Mouse (Mus musculus) lung, postnatal 25 days (tissue): Measurements from ENCODE around the gene Gm29427.
"Not testable (repeated sequence)": the region's sequence is repeated elsewhere in the genome, so short reads cannot be mapped to it uniquely, and the experiment has no call there.

Source experiments
- DNase-seq: peaks from one replicate; pipeline ENCODE4 v3.0.0; 2022; ENCODE audit warnings: low spot score

The Gm29427 gene

DNA sequence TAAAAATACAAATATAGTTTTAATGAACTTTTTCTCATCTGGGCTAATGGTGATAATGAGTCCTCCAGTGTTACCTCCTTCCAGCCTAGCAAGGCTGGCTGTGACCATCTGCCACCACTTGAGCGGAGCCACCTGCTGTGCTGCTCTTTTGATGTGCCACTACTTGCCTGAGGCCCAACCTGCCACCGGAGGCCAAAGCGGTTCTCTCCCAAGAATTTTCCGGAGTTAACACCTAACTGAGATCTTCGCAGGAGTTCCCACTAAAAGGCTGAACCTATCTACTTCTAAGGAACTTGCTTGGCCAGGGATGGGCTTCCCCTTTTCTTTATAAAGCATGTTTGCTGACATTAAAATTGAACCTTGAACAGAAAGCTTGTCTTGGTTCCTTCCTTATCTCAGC is 56.0 kb downstream of the Gm29427 start:
- DNase-seq: not testable (repeated sequence)

DNA sequence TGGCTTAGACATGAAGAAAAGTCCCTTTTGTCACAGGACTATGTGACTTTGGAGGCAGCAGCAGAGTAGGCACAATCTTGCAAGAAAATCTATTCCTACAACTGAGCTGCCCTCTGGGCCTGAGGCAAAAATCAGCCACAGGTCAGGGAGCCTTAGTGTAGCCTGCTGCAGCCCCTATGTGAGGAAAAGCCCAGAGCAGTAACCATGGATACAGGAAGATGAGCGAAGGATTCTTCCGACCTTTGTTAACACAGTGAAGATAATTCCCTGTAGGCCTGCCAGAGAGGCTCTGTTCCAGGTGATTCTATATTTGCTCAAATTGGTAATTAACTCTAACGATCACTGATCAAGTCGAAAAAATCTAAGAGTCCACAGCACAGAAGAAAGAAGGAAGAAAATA is 71.5 kb downstream of the Gm29427 start:
- DNase-seq: no peak

DNA sequence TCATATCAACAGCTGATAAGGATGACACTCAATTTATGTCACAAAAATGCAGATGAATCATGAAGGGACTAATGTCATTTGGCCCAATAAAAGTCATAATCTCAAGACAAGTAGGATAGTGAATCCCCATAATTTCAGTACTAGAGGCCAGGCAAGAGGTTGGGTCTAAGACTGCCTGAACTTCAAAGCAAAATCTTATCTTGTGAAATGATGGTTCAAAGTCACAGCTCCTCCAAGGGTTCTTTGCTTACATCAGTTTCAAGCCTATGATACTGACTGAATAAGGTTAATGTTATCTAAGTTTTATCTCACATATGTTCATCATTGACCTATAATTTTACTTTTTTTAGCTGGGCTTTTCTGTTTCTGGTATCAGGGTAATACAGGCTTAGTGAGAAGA is 74.6 kb downstream of the Gm29427 start:
- no peak for DNase-seq

DNA sequence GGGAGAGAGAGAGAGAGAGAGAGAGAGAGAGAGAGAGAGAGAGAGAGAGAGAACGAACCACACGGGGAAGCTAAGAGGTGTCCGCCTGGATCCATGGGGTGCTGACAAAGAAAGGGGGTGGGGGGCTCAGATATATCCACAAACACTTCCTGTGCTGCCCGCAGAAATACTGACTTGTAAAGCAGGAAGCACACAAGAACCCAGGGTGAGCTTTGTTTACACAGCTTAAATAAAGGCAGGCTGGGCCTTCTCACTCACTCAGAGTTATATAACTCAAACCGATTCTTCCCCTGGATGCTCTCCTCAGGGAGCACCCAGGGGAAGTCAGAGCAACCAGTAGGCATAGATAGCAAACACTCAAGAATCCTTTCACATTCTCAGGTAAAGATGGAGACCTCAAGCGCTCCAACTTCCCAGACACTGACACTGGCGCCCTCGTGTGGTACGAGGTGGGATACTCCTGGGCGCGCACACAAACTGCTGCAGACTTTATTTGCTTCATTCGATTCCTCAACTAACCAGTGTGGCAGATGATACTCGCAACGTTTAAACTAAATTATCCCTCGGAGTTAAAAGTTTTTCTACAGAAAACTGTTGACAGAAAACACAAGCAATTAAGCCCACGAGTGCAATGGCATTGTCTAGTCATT is 81.7 kb downstream of the Gm29427 start:
- peak; percentile 76 for DNase-seq

DNA sequence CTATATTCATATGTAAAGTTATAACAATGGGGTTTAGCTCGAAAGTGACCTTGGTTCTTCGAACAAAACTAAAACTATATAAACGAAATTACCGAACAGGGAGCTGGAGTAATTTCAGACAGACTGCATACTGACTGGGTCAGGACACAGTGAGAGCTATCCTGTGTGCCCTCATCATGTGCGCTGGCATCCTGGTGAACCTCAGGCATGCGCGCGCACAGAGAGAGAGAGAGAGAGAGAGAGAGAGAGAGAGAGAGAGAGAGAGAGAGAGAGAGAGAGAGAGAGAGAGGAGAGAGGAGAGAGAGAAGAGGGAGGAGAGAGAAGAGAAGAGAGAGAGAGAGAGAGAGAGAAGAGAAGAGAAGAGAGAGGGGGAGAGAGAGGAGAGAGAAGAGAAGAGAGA is 82.3 kb downstream of the Gm29427 start:
- DNase-seq: no peak

DNA sequence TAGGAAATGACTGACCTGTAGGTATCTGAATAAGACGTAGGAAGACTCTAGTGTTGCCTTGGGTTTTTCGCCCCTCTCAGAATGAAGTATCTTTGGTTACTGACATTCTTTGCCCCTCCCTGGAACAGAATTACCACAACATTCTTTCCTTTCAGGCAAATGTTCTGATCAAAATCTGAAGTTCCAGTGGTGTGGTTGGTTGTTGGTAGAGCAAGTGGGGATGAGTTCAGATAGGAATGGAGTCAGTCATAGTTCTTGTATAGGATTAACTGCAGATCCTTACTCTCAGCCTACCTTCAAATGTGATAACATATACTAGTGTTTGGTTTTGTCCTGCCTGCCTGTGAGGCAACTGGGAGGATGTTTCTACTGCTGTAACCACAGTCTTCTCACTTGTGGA is 86.1 kb downstream of the Gm29427 start, which contains the start of gene Zp3r:
Gene Zp3r (minus strand): TSS at position 101 of the 400 bp plus-strand sequence.
- no peak for DNase-seq
